Mouse (Mus musculus) hindbrain, postnatal 0 days (tissue): Measurements from ENCODE around the gene Rap1gap2. TPM values are rescaled to one million over a fixed set of nuclear protein-coding genes. Genes with fewer than 3 reads are reported as not detected.

Experiments
- ATAC-seq: fragments of 200-750 bp; cut with Nextera tagmentation; 2 replicates; pipeline ENCODE4 v1.8.0; 2017; ENCODE audit warnings: mild to moderate bottlenecking, moderate TSS enrichment, moderate library complexity
- DNase-seq: peaks from one replicate; pipeline ENCODE4 v3.0.0-alpha.2; 2015; ENCODE audit warnings: low spot score
- H3K27ac ChIP-seq: fragments of 300-500 bp; sonication (generic); 2 replicates; pipeline ENCODE4 v1.5.1; 2014; ENCODE audit warnings: mild to moderate bottlenecking
- H3K27me3 ChIP-seq: fragments of 300-500 bp; sonication (generic); 2 replicates; pipeline ENCODE4 v1.6.1; 2014; ENCODE audit warnings: low read length, mixed read lengths; ENCODE audit not compliant: insufficient read depth
- H3K36me3 ChIP-seq: fragments of 300-500 bp; sonication (generic); 2 replicates; pipeline ENCODE4 v1.6.1; 2014; ENCODE audit warnings: low read length, mixed read lengths; ENCODE audit not compliant: insufficient read depth
- H3K4me1 ChIP-seq: fragments of 300-500 bp; sonication (generic); 2 replicates; pipeline ENCODE4 v1.6.1; 2014; ENCODE audit warnings: antibody characterized with exemption, low read length, mixed read lengths; ENCODE audit not compliant: insufficient read depth
- H3K4me2 ChIP-seq: fragments of 300-500 bp; sonication (generic); 2 replicates; pipeline ENCODE4 v1.6.1; 2014; ENCODE audit warnings: low read depth, mild to moderate bottlenecking, low read length, moderate library complexity, mixed read lengths
- H3K4me3 ChIP-seq: fragments of 300-500 bp; sonication (generic); 2 replicates; pipeline ENCODE4 v1.5.1; 2014; ENCODE audit warnings: low read length
- H3K9ac ChIP-seq: fragments of 300-500 bp; sonication (generic); replicated peaks from 2 replicates; pipeline ENCODE4 v1.6.1; 2014; ENCODE audit warnings: mild to moderate bottlenecking, low read length, moderate library complexity, mixed read lengths
- H3K9me3 ChIP-seq: fragments of 300-500 bp; sonication (generic); 2 replicates; pipeline ENCODE4 v1.6.1; 2016; ENCODE audit warnings: low read length, mixed read lengths
- CTCF ChIP-seq: IDR thresholded peaks from 2 replicates; pipeline ENCODE4 v1.5.1; 2016; ENCODE audit warnings: antibody characterized with exemption, control low read depth, low read depth
- WGBS: fragments of 180-500 bp; shearing (Covaris S2); extraction: QIAGEN DNeasy Blood & Tissue Kit; methylation state at CpG from one replicate; pipeline ENCODE4 v1.1.7; 2014; 5-methylcytosine and 5-hydroxymethylcytosine counted together
- polyA plus RNA-seq: library from polyadenylated mRNA; unstranded; fragments of >200 nt; fragmentation: Nextera tagmentation; extraction: Ambion mirVana; gene quantifications from 2 replicates; pipeline ENCODE4 v1.2.1, GENCODE M21; 2015
- total RNA-seq: library from RNA; depleted of rRNA; stranded (reverse); fragments of >200 nt; gene quantifications from 2 replicates; pipeline ENCODE4 v1.2.3, GENCODE M21; 2014

The Rap1gap2 gene
- total and polyA plus RNA-seq, 2 experiments from 2014 or later, result 9.9 to 55.5 TPM

DNA sequence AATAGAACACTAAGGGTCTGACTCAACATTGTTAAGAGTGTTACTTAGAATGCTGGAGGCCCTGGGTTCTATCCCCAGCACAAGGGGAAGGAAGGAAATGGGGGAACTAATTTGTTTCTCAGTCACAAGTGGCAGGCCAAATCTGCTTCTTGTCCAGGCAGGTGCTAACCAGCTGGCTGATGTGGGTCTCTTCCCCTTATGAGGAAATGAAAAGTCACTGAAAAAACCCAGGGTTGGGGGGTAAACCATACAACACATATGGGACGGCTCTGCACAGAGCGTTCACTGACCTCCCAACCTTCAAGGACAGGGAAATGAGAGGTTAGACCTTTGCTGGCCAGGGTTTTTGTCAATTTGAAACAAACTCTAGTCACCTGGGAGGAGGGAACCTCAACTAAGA is 77.7 kb downstream of the Rap1gap2 start:
- no peak overlapping the region for H3K9ac ChIP-seq
- ATAC-seq (no peak), DNase-seq (no peak)
- WGBS, result 86% methylated on average over 2 of the region's 2 CpGs
- no peaks in the 10 kb centered on the region for H3K36me3 ChIP-seq
- no peak overlapping the region for H3K4me2 ChIP-seq
- no peaks in the 10 kb centered on the region for H3K4me1 ChIP-seq
- H3K27me3 ChIP-seq, result no peaks in the 10 kb centered on the region
- H3K4me3 ChIP-seq, result no peak overlapping the region
- no peaks in the 10 kb centered on the region for H3K9me3 ChIP-seq
- TF ChIP-seq CTCF, result no peak
- no peak overlapping the region for H3K27ac ChIP-seq

DNA sequence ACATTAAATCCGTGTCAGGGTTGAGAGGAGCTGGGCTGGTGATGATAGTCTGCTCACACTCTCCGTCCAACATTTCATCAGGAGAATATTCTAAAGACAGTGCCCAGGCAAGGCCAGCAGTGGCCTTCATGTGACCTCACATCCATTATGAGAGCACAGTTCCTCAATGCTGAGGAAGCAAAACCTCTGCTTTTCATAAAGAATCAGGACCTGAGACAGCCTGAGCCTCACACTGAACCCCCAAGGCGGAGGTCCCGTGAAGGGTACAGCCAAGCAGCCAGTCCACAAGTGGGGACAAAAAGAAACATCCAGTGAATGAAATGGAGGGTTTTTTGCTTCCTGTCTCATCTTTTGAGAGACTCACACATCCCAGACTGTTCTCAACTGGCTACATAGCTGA is 78.3 kb downstream of the Rap1gap2 start:
- ATAC-seq, result no peak
- Histone ChIP-seq H3K4me1 (no peaks in the 10 kb centered on the region), H3K9me3 (no peaks in the 10 kb centered on the region), H3K27me3 (no peaks in the 10 kb centered on the region), H3K36me3 (no peaks in the 10 kb centered on the region), H3K4me2 (no peak overlapping the region), H3K9ac (no peak overlapping the region), H3K4me3 (no peak overlapping the region), H3K27ac (no peak overlapping the region)
- WGBS, result 71% methylated on average over 4 of the region's 4 CpGs
- no peak for DNase-seq
- TF ChIP-seq CTCF, result no peak

DNA sequence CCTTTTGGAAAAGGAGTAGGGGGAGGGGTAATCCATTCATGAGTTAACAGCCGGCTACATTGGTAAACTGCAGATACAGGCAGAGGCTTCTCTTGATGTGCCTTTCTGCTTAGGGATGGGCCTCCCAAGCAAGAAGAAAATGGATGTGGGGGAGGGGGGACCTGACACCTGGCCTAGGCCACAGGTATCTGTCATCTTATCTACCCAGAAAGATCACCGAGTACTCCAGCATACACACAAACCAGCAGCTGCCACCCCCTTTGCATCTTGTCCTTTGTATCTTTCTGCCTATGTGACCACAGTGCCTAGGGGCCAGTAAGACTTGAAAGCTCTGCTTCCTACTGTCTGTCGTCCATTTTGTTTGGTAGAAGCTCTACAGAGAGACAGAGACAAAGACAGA is 79.0 kb downstream of the Rap1gap2 start:
- no peak overlapping the region for H3K4me2 ChIP-seq
- TF ChIP-seq CTCF, result no peak
- H3K36me3 ChIP-seq, result no peaks in the 10 kb centered on the region
- DNase-seq (no peak), ATAC-seq (no peak)
- 0 out of 2 replicates have a peak, but pooled peaks cover 5% of the 10 kb centered on the region for H3K4me1 ChIP-seq
- H3K27me3 ChIP-seq, result no peaks in the 10 kb centered on the region
- no peak overlapping the region for H3K9ac ChIP-seq
- WGBS, result 26% methylated on average over 3 of the region's 3 CpGs
- no peak overlapping the region for H3K4me3 ChIP-seq
- no peak overlapping the region for H3K27ac ChIP-seq
- no peaks in the 10 kb centered on the region for H3K9me3 ChIP-seq

DNA sequence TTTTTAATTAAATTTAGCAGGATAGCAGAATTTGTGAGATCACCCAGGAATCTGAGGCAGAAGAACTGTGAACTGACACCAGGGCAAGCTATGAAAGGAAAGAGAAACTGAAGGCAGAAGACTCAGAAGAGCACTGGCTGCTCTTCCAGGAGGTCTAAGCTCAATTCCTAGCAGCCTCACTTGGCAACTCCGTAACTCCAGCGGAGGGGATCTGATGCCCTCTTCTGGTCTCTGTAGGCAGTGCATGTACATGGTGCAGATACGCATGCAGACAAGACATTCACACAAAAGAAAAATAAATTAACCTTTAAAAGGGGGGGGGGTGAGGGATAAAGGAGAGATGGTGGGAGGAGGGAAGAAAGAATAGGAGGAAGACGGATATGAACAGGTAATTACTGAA is 80.9 kb downstream of the Rap1gap2 start:
- no peak overlapping the region for H3K9ac ChIP-seq
- ATAC-seq (no peak), DNase-seq (peak; percentile 73)
- 0 out of 2 replicates have a peak, but pooled peaks cover 7% of the 10 kb centered on the region for H3K4me1 ChIP-seq
- no peaks in the 10 kb centered on the region for H3K27me3 ChIP-seq
- 55% methylated on average over 4 of the region's 4 CpGs for WGBS
- H3K9me3 ChIP-seq, result no peaks in the 10 kb centered on the region
- no peak overlapping the region for H3K4me2 ChIP-seq
- no peak overlapping the region for H3K27ac ChIP-seq
- H3K4me3 ChIP-seq, result no peak overlapping the region
- peak; percentile 81 for TF ChIP-seq CTCF
- H3K36me3 ChIP-seq, result no peaks in the 10 kb centered on the region

DNA sequence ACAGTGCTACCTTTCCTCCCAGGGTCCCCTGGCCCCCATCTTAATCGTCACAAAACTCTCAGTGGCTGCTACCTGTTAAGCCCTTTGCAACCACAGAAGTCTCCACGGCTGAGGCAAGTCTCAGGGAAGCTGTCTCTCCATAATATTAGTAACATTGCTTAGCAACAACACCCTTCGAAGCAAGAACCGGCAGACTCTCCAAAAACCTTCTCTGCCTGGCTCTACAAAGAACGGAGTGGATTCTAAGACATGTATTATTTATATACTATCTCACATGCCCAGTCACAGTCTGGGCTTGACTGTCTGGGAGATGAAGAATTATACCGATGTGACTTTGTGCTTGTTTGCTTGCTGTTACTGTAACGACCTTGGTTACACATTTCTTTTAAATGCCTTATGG is 83.2 kb downstream of the Rap1gap2 start:
- Histone ChIP-seq H3K27me3 (no peaks in the 10 kb centered on the region), H3K9me3 (no peaks in the 10 kb centered on the region), H3K9ac (no peak overlapping the region), H3K36me3 (no peaks in the 10 kb centered on the region), H3K4me3 (no peak overlapping the region), H3K4me2 (no peak overlapping the region), H3K27ac (no peak overlapping the region), H3K4me1 (0 out of 2 replicates have a peak, but pooled peaks cover 7% of the 10 kb centered on the region)
- WGBS, result 54% methylated on average over 7 of the region's 7 CpGs
- ATAC-seq (no peak), DNase-seq (no peak)
- TF ChIP-seq CTCF, result no peak

DNA sequence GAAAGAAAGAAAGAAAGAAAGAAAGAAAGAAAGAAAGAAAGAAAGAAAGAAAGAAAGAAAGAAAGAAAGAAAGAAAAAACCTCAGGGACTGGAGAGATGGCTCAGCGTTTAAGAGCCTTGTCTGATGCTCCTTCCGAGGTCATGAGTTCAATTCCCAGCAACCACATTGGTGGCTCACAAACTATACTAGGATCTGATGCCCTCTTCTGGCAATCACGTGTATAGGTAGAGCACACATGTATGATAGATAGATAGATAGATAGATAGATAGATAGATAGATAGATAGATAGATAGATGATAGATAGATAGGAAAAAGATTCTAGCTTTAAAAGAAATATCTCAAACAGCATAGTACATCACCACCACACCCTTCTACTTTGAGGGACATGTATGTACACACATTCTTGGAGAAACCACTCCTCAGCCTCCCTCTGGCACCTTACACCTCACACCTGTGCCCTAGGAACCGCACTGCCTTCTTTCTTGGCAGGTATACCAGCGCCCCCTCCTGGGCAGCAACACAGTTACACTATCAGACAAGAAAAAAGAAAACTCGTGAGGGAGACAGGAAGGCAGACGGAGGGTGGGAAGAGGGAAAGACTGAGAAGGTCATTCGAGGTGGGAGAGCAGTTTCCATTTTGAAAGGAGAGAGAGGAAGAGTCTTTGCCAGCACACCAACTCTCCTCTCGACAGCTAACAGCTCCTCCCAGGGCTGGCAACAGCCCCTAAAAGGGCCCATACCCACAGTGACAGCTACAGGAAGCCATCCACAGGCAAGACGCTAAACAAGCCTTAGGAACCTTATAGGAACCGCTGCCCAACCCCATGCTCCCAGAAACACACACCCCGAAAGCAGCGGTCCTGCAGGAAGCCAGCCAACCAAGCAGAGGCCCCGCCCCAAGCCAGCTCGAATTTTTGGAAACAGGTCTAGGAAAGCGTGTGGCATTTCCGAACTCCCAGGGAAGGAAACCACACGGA is 84.2 kb downstream of the Rap1gap2 start:
- H3K4me1 ChIP-seq, result peaks cover 11% of the 10 kb centered on the region; the same call in 1 of the 2 replicates
- H3K4me3 ChIP-seq, result no peak overlapping the region
- peak; percentile 67 for DNase-seq
- no peaks in the 10 kb centered on the region for H3K27me3 ChIP-seq
- peak; percentile 31; the same call in 1 of the 2 replicates for ATAC-seq
- no peak overlapping the region for H3K27ac ChIP-seq
- H3K36me3 ChIP-seq, result no peaks in the 10 kb centered on the region
- TF ChIP-seq CTCF, result peak; percentile 75
- H3K9me3 ChIP-seq, result no peaks in the 10 kb centered on the region
- H3K4me2 ChIP-seq, result peak overlapping the region; percentile 46
- H3K9ac ChIP-seq, result no peak overlapping the region; the same call in 1 of the 2 replicates
- 17% methylated on average over 18 of the region's 18 CpGs for WGBS

DNA sequence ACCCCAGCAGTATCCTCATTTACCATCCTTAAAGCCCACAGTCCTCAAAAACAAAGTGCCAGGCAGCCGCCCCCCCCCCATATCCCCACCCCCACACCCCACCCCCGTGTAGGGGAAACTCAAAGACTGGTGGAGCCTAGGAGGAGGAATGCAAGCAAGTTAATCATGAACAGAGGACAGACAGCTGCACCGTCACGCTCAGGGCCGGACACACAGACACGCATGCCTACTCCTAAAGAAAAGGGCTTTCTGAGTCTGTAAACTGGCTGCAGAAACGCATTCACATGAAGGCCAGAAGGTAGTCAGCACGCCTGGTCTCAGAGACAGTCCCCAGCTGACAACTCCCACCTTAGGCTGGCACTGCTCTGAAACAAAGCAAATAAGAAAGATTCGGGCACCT is 85.1 kb downstream of the Rap1gap2 start:
- DNase-seq (no peak), ATAC-seq (no peak)
- Histone ChIP-seq H3K9me3 (no peaks in the 10 kb centered on the region), H3K9ac (no peak overlapping the region), H3K27ac (no peak overlapping the region), H3K4me2 (no peak overlapping the region), H3K4me3 (no peak overlapping the region), H3K27me3 (no peaks in the 10 kb centered on the region), H3K4me1 (peaks cover 14% of the 10 kb centered on the region; the same call in 1 of the 2 replicates), H3K36me3 (no peaks in the 10 kb centered on the region)
- WGBS, result 47% methylated on average over 9 of the region's 9 CpGs
- TF ChIP-seq CTCF, result no peak
